Mouse (Mus musculus) embryonic facial prominence, embryonic 10.5 days (tissue): ENCODE results near the gene Tarbp2. TPM values are rescaled to one million over a fixed set of nuclear protein-coding genes. Genes with fewer than 3 reads are reported as not detected.
A peak's percentile ranks its signal among the peaks of the same experiment; 100 is the strongest.

ENCODE experiments used
- DNase-seq: peaks from one replicate; pipeline ENCODE4 v3.0.0-alpha.2; 2017; ENCODE audit warnings: low spot score
- H3K27ac ChIP-seq: fragments of 300-500 bp; sonication (generic); replicated peaks from 2 replicates; pipeline ENCODE4 v1.5.1; 2016; ENCODE audit warnings: mild to moderate bottlenecking
- H3K27me3 ChIP-seq: fragments of 300-500 bp; sonication (generic); replicated peaks from 2 replicates; pipeline ENCODE4 v1.6.1; 2016; ENCODE audit warnings: low read depth, mild to moderate bottlenecking; ENCODE audit not compliant: poor library complexity, severe bottlenecking
- H3K36me3 ChIP-seq: fragments of 300-500 bp; sonication (generic); replicated peaks from 2 replicates; pipeline ENCODE4 v1.6.1; 2016; ENCODE audit warnings: mild to moderate bottlenecking, moderate library complexity
- H3K4me1 ChIP-seq: fragments of 300-500 bp; sonication (generic); 2 replicates; pipeline ENCODE4 v1.6.1; 2016
- H3K4me3 ChIP-seq: fragments of 300-500 bp; sonication (generic); 2 replicates; pipeline ENCODE4 v1.5.1; 2016; ENCODE audit warnings: mild to moderate bottlenecking, moderate library complexity
- H3K9me3 ChIP-seq: fragments of 300-500 bp; sonication (generic); 2 replicates; pipeline ENCODE4 v1.6.1; 2016; ENCODE audit warnings: mild to moderate bottlenecking
- WGBS: fragments of 180-500 bp; shearing (Covaris S2); methylation state at CpG from one replicate; pipeline ENCODE4 v1.1.7; 2016; 5-methylcytosine and 5-hydroxymethylcytosine counted together
- polyA plus RNA-seq: library from polyadenylated mRNA; unstranded; fragments of >200 nt; fragmentation: Nextera tagmentation; extraction: Ambion mirVana; gene quantifications from 2 replicates; pipeline ENCODE4 v1.2.1, GENCODE M21; 2016

The Tarbp2 gene
- polyA plus RNA-seq, 1 experiment from 2014 or later = 140 TPM

DNA sequence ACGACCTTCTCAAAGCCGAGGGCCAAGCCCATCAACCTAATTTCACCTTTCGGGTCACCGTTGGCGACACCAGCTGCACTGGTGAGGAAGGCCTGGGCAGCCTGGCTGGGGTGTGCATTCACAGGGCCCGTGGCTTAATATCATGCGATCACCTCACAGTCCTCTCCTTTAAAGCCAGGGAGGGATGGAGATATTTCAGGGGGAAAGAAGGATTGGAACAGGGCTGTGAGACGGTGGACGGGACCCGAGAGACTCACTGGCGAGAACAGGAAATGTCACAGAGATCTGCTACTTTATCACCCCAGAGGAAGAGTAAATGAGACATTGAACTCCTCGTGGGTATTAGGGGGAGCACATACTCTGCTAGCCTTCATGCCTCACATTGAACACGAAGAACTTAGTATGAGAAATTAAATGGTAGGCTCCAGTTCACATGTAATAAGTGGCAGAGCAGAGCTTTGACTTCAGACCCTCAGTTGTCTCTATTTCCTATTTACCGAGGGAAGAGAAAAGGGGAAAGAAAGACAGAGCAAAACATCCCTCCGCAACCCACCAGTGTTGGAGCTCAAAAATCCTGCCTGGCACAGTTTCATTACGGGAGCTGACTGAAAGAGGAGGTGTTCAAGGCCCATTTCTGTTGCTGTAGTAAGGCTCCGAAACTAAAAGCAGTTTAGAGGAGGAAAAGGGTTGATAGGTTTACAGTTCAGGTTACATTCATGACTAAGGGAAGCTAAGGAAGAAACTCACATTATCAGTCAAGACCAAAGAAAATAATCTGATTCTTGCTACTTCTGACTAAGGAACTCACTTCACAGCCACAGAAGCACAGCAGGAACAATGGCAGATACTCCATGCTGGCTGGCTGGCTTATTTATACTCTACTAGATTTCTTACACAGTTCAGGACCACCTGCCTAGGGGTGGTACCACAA is 1.5 kb downstream of the Tarbp2 start:
- H3K9me3 ChIP-seq = no peaks in the 10 kb centered on the region
- peak overlapping the region; percentile 99 for H3K27ac ChIP-seq
- H3K4me1 ChIP-seq = peaks cover 42% of the 10 kb centered on the region
- WGBS = 66% methylated on average over 17 of the region's 17 CpGs
- H3K36me3 ChIP-seq = peaks cover 43% of the 10 kb centered on the region
- DNase-seq = no peak
- H3K4me3 ChIP-seq = peak overlapping the region; percentile 84
- H3K27me3 ChIP-seq = no peaks in the 10 kb centered on the region

DNA sequence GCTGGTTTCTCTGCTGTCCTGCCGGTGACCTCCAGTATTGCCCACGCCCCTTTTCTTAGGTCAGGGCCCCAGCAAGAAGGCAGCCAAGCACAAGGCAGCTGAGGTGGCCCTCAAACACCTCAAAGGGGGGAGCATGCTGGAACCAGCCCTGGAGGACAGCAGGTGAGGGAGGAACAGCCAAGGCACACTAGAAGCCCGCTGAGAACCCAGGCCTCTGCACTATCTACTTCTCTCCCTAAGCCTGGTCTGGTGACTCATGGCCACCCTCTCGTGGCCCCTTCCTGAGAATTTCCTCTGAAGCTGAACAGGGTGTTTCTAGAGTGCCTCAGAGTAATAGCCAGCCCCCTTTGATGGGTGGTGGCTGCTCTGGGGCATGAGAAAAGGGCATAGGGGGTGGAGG is 2.4 kb downstream of the Tarbp2 start:
- Histone ChIP-seq H3K4me3 (peak overlapping the region; percentile 84; the same call in 1 of the 2 replicates), H3K27ac (no peak overlapping the region), H3K4me1 (peaks cover 38% of the 10 kb centered on the region), H3K27me3 (no peaks in the 10 kb centered on the region), H3K9me3 (no peaks in the 10 kb centered on the region), H3K36me3 (peaks cover 47% of the 10 kb centered on the region)
- WGBS = 86% methylated on average over 4 of the region's 4 CpGs
- DNase-seq = no peak

DNA sequence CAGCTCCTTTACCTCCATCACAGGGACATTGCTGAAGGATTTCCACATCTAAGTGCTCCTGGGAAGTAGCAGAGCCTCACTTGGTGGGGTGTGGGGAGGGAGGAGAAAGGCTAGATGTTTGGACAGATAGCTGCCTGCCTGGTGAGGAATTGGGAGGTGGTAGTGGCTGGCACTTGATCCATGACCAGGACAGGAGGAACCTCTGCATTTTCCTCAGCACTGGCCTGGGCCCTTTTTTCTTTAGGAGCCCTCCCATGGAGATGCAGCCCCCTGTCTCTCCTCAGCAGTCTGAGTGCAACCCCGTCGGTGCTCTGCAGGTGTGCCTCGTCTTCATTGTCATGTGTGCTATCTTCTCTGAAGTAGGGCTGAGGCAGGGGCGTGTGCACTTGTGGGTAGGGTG is 3.5 kb downstream of the Tarbp2 start:
- no peak overlapping the region for H3K4me3 ChIP-seq
- peaks cover 28% of the 10 kb centered on the region for H3K4me1 ChIP-seq
- peaks cover 56% of the 10 kb centered on the region for H3K36me3 ChIP-seq
- H3K9me3 ChIP-seq = no peaks in the 10 kb centered on the region
- DNase-seq = no peak
- no peaks in the 10 kb centered on the region for H3K27me3 ChIP-seq
- WGBS = 89% methylated on average over 4 of the region's 4 CpGs
- no peak overlapping the region for H3K27ac ChIP-seq

DNA sequence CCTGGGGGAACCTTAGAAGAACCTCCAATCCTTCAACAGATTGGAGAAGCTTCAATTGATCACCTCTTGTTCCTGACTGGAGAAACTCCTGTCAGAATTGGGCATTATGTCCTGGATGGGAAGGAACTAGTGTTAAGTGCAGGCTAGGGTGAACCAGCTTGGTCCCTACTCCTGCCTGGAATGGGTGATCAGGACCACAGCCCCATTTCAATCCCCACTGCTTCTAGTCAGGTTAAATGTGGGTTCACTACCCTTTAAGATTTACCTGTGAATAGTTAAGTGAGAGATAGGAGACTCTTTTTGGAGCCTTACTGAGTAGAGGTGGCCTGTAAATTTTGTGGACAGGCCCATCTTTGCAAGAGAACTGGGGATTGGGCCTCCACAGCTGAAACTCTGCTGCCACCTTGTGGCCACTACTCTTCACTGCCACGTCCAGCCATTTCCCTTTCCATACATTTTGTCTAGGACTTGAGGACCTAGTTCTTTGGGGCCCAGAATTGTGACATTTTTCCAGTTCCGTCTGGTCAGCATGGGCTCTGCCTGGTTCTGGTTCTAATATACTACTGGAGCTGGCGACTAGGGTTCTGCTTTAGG is 7.0 kb downstream of the Tarbp2 start, which contains the start of gene Npff:
Gene Npff, minus strand, starts transcription at position 51 of the 594 bp plus-strand sequence.
- H3K36me3 ChIP-seq = peaks cover 81% of the 10 kb centered on the region
- H3K27ac ChIP-seq = no peak within 1 kb of the TSS
- no peaks in the 10 kb centered on the region for H3K9me3 ChIP-seq
- no peaks in the 10 kb centered on the region for H3K27me3 ChIP-seq
- no peak within 1 kb of the TSS for H3K4me3 ChIP-seq
- H3K4me1 ChIP-seq = peaks cover 6% of the 10 kb centered on the region
- peak; percentile 83 for DNase-seq
- 7% methylated on average over 3 of the region's 3 CpGs for WGBS

DNA sequence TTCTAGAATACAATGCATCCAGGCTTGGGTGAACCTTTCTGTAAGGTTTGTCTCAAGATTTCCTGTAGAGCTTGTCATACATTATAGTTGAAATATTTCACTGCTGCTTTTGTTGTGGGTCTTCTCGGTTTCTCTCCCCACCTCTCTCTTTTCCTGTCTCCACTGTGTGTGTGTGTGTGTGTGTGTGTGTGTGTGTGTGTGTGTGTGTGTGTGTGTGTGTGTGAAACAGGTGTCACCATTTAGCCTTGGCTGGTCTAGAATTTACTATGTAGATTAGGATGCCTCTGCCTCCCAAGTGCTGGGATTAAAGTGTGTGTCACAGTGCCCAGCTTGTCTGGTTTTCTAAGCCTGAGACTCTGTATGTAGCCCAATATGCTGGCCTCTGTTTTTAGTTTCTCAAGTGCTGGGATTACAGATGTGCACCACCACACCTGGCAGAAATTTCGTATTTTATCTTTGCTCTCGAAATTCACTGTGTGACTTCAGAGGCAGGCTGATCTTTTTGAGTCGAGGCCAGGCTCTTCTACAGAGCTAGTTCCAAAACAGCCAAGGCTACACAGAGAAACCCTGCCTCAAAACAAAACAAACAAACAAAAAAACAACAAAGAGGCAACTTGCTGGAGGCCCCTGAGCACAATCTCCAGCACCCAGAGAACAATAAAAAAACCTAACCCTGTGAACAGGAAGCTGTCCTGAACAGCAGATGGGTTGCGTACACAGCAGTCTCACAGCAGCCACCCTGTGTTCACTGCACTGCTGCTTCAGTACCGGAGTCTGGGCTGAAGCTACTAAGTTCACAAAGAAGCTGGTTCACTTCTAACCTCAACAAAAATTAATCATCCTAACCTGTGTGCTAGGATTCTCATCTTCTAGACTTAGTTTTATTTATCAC is 8.4 kb downstream of the Tarbp2 start:
- Histone ChIP-seq H3K27me3 (no peaks in the 10 kb centered on the region), H3K4me3 (no peak overlapping the region), H3K36me3 (peaks cover 80% of the 10 kb centered on the region), H3K27ac (no peak overlapping the region), H3K9me3 (no peaks in the 10 kb centered on the region), H3K4me1 (no peaks in the 10 kb centered on the region)
- WGBS = 85% methylated on average over 6 of the region's 6 CpGs
- DNase-seq = no peak

DNA sequence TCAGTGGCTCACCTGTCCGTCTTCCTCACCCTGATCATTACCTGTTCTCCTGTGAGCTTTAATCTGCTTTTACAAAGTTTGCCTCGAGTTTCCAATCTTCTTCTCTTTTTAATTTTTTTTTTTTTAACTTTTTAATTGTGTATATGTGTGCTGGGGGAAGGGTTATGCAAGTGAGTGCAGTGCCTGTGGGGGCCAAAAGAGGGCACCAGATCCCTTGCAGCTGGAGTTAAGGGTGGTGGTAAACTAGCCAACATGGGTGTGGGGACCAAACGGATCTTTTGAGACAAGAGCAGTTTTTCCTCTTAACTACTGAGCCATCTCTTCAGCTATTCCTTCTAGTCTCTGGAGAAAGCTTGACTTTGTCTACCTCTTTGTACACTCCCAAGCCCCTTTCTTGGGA is 9.9 kb downstream of the Tarbp2 start:
- Histone ChIP-seq H3K27ac (no peak overlapping the region), H3K27me3 (no peaks in the 10 kb centered on the region), H3K9me3 (no peaks in the 10 kb centered on the region), H3K36me3 (peaks cover 79% of the 10 kb centered on the region), H3K4me3 (no peak overlapping the region), H3K4me1 (no peaks in the 10 kb centered on the region)
- 80% methylated on average over 3 of the region's 3 CpGs for WGBS
- DNase-seq = no peak

DNA sequence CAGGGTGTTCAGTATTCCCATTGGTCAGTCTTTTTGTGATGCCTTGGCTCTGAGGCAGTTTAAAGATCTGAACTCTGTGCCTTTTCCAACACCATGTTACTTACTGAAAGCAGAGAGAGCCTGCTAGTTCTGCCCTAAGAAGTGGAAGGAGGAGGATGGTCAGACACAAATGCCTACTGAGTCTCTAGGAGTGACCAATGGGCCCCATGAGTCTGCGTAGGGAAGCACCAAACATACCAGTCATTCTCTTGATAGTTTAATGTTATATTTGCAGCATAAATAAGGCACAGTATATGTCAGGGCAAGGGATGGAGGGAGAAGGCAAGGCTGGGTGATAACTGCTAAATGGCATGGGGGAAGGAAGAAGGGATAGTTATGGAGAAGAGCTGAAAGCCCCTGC is 10.4 kb downstream of the Tarbp2 start:
- WGBS = 86% methylated on average over 1 of the region's 1 CpGs
- Histone ChIP-seq H3K9me3 (no peaks in the 10 kb centered on the region), H3K4me3 (no peak overlapping the region), H3K27me3 (no peaks in the 10 kb centered on the region), H3K27ac (no peak overlapping the region), H3K4me1 (no peaks in the 10 kb centered on the region), H3K36me3 (peaks cover 82% of the 10 kb centered on the region)
- DNase-seq = no peak

DNA sequence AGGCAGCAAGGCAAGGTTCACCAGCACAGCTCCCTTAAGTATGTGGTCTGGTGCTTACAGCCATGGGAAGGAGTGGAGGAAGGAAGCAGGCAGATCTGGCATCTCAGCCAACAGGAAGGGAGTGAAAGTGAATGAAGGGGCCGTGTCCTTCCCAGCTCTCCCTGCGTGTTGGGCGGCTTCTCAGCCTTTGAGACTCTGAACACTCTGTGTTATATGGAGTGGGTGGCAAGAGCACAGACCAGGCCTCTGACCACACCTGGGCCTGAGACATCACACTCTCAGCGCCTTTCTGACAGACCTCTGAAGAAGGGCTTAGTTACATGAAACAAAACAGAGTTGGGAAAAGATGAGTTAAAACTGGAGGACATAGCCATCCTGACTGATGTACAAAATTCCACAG is 12.6 kb downstream of the Tarbp2 start:
- Histone ChIP-seq H3K36me3 (peaks cover 80% of the 10 kb centered on the region), H3K9me3 (no peaks in the 10 kb centered on the region), H3K27me3 (no peaks in the 10 kb centered on the region), H3K27ac (no peak overlapping the region), H3K4me3 (no peak overlapping the region), H3K4me1 (no peaks in the 10 kb centered on the region)
- DNase-seq = no peak
- WGBS = 82% methylated on average over 4 of the region's 4 CpGs

DNA sequence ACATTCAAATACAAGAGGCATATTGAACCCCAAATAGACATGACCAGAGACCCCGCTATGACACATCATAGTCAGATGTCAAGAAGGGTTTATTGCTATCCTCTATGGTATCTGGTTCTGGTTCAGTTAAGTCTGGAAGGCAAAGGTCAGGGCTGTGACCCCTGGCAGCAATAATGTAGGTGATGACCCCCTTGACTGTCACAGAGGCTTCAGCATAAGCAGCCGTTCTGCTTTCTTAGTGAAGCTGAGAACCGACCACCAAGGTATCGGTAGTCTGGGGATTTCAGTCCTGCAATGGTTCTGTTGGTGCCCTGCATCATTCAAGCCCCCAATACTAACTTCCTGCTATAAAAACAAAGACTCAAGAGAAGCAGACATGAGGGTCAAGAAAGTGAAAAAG is 13.6 kb downstream of the Tarbp2 start:
- no peaks in the 10 kb centered on the region for H3K27me3 ChIP-seq
- no peaks in the 10 kb centered on the region for H3K4me1 ChIP-seq
- no peak overlapping the region for H3K4me3 ChIP-seq
- H3K9me3 ChIP-seq = no peaks in the 10 kb centered on the region
- WGBS = 88% methylated on average over 4 of the region's 4 CpGs
- DNase-seq = no peak
- peaks cover 83% of the 10 kb centered on the region for H3K36me3 ChIP-seq
- H3K27ac ChIP-seq = no peak overlapping the region

DNA sequence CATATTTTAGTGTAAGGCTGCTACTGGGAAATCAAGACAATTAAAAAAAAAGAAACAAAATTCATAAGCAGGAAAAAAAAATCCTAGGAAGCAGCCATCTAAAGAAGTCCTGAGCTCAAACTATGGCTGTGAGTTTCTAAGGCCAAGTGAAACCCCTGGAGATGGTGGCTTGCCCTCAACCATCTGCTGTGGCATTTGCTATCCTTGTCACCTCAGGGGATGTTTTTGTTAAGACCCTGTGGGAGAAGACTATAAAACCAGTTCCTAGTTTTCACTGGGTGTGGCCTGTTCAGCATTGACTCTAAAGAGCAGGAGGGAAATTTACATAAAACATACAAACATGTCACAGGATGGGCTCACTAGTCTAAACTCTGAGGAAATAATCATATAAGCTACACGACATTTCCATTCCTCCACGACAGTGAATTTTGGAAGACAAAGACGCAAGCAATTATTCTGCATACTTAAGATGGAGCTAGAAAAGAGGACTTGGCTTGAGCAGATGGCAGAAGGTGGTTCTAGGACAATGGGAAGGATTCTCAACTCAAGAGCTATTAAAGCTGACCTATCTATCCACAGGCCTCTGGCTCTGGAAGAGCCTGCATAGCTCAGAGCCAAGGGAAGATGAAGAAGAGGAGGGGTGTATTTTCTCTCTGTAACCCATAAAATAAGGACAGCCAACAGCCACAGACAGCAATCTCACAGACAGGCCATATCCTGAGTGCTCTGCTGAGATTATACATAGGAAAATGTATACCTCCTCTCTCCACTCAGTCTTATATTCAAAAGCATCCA is 14.3 kb downstream of the Tarbp2 start:
- Histone ChIP-seq H3K9me3 (no peaks in the 10 kb centered on the region), H3K27me3 (no peaks in the 10 kb centered on the region), H3K27ac (no peak overlapping the region), H3K4me1 (no peaks in the 10 kb centered on the region), H3K36me3 (peaks cover 90% of the 10 kb centered on the region), H3K4me3 (no peak overlapping the region)
- 91% methylated on average over 3 of the region's 3 CpGs for WGBS
- DNase-seq = no peak

DNA sequence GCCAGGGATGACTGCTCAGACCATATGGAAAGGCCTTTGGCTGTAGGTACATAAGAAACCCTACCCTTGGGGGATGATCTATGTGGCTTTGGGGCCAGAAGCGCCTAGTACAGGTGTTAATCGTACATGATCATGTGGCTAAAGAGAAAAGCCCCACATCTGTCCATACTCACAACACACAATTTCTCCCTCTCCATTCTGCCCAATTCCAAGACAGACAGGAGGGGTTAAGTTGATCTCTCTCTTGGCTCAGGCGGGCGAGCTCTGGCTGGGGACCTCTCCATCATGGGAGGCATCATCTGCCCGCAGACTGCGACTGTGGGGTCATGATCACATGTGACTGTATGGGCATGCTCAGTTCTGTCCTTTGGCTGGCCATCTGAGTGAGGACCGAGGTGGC is 15.9 kb downstream of the Tarbp2 start:
- Histone ChIP-seq H3K27ac (no peak overlapping the region), H3K4me1 (no peaks in the 10 kb centered on the region), H3K27me3 (no peaks in the 10 kb centered on the region), H3K36me3 (peaks cover 84% of the 10 kb centered on the region), H3K9me3 (no peaks in the 10 kb centered on the region), H3K4me3 (no peak overlapping the region)
- 97% methylated on average over 7 of the region's 7 CpGs for WGBS
- DNase-seq = no peak

DNA sequence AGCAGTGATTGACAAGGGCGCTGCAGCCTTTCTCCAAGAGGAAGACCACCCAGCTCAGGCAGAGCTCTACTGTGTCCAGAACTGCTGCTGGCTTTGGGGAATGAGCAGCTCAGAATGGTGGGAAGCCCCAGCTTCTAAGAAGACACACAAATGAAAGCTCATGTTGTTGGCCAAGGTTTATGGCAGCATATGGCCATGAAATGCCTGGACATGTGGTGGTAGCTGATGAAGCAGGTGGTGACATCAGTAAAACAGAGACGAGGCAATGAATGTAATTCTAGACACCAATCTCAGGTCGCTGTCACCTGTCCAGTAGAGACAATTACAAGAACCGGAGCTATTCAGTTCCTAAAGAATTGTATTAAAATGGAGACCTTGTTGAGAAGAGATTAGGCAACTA is 26.8 kb downstream of the Tarbp2 start:
- WGBS = 91% methylated on average over 4 of the region's 4 CpGs
- Histone ChIP-seq H3K9me3 (no peaks in the 10 kb centered on the region), H3K27me3 (no peaks in the 10 kb centered on the region), H3K4me1 (no peaks in the 10 kb centered on the region), H3K27ac (no peak overlapping the region), H3K4me3 (no peak overlapping the region), H3K36me3 (peaks cover 84% of the 10 kb centered on the region)
- no peak for DNase-seq
